Mouse (Mus musculus): Measurements from ENCODE around the gene C5ar1. TPM values are rescaled to one million over a fixed set of nuclear protein-coding genes. Genes with fewer than 3 reads are reported as not detected.

Gene C5ar1
- total and polyA plus RNA-seq, 2 experiments from 2014 or later: 1.4 TPM

DNA sequence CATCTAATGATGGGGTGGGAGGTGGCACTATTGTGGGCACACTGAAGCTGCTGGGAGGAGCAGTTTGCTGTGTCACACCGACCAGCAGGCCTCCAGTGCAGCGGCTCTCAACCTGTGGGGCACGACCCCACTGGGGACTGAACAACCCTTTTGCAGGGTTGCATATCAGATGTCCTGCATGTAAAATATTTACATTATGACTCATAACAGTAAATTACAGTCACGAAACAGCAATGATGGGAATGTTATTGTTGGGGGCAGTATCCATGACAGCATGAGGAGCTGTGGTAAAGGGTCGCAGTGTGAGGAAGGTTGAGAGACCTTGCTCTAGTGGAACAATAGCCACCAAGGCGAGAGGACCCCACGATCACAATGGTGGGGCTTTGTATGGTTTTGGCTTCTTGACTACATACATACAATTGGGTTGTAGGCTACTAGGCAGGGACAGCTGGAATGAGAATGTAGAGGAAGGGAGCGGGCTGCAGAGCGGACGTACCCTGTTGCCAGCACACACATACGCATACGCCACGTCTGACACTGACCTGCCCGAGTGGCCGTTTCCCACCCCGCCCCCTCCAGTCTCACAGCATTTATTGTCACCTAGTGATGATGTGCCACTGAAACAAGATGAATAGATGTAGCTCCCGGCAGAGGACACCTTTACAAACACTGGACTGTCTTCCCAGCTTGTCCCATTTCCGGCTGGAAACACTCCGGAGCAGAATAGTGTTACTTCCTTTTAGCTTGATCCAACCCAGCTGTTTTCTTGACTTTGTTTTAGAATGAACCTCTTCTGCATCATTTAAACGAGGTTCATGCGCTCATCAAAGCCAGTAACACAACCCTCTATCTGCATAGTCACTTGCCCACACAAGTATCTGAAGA is 50.3 kb downstream of the C5ar1 start:
- no peak for TF ChIP-seq CTCF (IDR thresholded peaks at IDR 0.05)
- H3K4me2 ChIP-seq (ENCODE audit: low read depth, low read length, poor library complexity, severe bottlenecking): no peak overlapping the region
- ATAC-seq (ENCODE audit: low FRiP score): no peak
- 93% methylated on average over 21 of the region's 21 CpGs for WGBS
- no peak for DNase-seq (ENCODE audit: low spot score)
- no peak overlapping the region for H3K27ac ChIP-seq (ENCODE audit: low read depth, low read length)
- H3K9me3 ChIP-seq (ENCODE audit: low read length): no peaks in the 10 kb centered on the region
- no peaks in the 10 kb centered on the region for H3K4me1 ChIP-seq (ENCODE audit: insufficient read depth, low read length)
- H3K4me3 ChIP-seq (ENCODE audit: low read depth, low read length): no peak overlapping the region
- H3K9ac ChIP-seq (replicated peaks; ENCODE audit: low read length, poor library complexity, severe bottlenecking): no peak overlapping the region
- no peaks in the 10 kb centered on the region for H3K27me3 ChIP-seq (ENCODE audit: insufficient read depth, low read length)
- peaks cover 72% of the 10 kb centered on the region for H3K36me3 ChIP-seq (ENCODE audit: insufficient read depth, low read length)

GRCm38 (mm10) chr7:16207496-16207895 is 51.8 kb downstream of the C5ar1 start:
- Histone ChIP-seq H3K9me3 (ENCODE audit: low read length) (no peaks in the 10 kb centered on the region), H3K27me3 (ENCODE audit: insufficient read depth, low read length) (no peaks in the 10 kb centered on the region), H3K4me2 (ENCODE audit: low read depth, low read length, poor library complexity, severe bottlenecking) (no peak overlapping the region), H3K27ac (ENCODE audit: low read depth, low read length) (no peak overlapping the region), H3K9ac (replicated peaks; ENCODE audit: low read length, poor library complexity, severe bottlenecking) (no peak overlapping the region), H3K36me3 (ENCODE audit: insufficient read depth, low read length) (peaks cover 72% of the 10 kb centered on the region), H3K4me1 (ENCODE audit: insufficient read depth, low read length) (no peaks in the 10 kb centered on the region), H3K4me3 (ENCODE audit: low read depth, low read length) (no peak overlapping the region)
- no peak for TF ChIP-seq CTCF (IDR thresholded peaks at IDR 0.05)
- WGBS: 90% methylated on average over 10 of the region's 10 CpGs
- DNase-seq (ENCODE audit: low spot score) (no peak), ATAC-seq (ENCODE audit: low FRiP score) (no peak)

DNA sequence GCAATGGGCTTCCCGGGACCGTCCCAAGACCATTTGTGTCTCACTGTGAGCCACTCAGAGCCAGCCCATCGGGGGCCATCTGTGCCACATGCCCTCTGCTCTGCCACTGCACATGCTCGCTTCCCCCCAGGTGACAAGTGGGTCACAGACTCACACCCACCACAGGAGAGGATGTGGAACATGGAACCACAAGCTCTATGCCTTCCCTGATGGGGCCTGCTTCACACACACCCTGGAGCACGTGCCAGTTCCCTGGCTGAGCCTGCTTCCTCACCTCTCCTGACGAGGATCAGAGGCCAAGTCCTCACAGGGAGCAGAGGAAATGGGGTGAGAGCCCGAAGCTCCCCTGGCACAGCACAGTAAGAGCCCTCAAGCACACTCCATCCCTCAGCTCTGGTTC is 52.3 kb downstream of the C5ar1 start:
- no peak overlapping the region for H3K4me2 ChIP-seq (ENCODE audit: low read depth, low read length, poor library complexity, severe bottlenecking)
- H3K9ac ChIP-seq (replicated peaks; ENCODE audit: low read length, poor library complexity, severe bottlenecking): no peak overlapping the region
- DNase-seq (ENCODE audit: low spot score): no peak
- H3K36me3 ChIP-seq (ENCODE audit: insufficient read depth, low read length): peaks cover 74% of the 10 kb centered on the region
- H3K4me1 ChIP-seq (ENCODE audit: insufficient read depth, low read length): no peaks in the 10 kb centered on the region
- WGBS: 90% methylated on average over 7 of the region's 7 CpGs
- H3K9me3 ChIP-seq (ENCODE audit: low read length): no peaks in the 10 kb centered on the region
- H3K27ac ChIP-seq (ENCODE audit: low read depth, low read length): no peak overlapping the region
- no peak for TF ChIP-seq CTCF (IDR thresholded peaks at IDR 0.05)
- H3K27me3 ChIP-seq (ENCODE audit: insufficient read depth, low read length): no peaks in the 10 kb centered on the region
- H3K4me3 ChIP-seq (ENCODE audit: low read depth, low read length): no peak overlapping the region
- ATAC-seq (ENCODE audit: low FRiP score): no peak

GRCm38 (mm10) chr7:16204791-16205190 is 54.5 kb downstream of the C5ar1 start:
- peaks cover 75% of the 10 kb centered on the region for H3K36me3 ChIP-seq (ENCODE audit: insufficient read depth, low read length)

GRCm38 (mm10) chr7:16203505-16203903 is 55.8 kb downstream of the C5ar1 start:
- Histone ChIP-seq H3K9ac (replicated peaks; ENCODE audit: low read length, poor library complexity, severe bottlenecking) (no peak overlapping the region), H3K9me3 (ENCODE audit: low read length) (no peaks in the 10 kb centered on the region), H3K36me3 (ENCODE audit: insufficient read depth, low read length) (peaks cover 82% of the 10 kb centered on the region), H3K4me3 (ENCODE audit: low read depth, low read length) (no peak overlapping the region), H3K27me3 (ENCODE audit: insufficient read depth, low read length) (no peaks in the 10 kb centered on the region), H3K27ac (ENCODE audit: low read depth, low read length) (no peak overlapping the region), H3K4me2 (ENCODE audit: low read depth, low read length, poor library complexity, severe bottlenecking) (no peak overlapping the region), H3K4me1 (ENCODE audit: insufficient read depth, low read length) (no peaks in the 10 kb centered on the region)
- DNase-seq (ENCODE audit: low spot score): no peak
- no peak for TF ChIP-seq CTCF (IDR thresholded peaks at IDR 0.05)
- WGBS: 95% methylated on average over 13 of the region's 13 CpGs
- ATAC-seq (ENCODE audit: low FRiP score): no peak

More at GRCm38 (mm10) chr7:16204791-16205190, 54.5 kb downstream of the C5ar1 start:
- 86% methylated on average over 9 of the region's 9 CpGs for WGBS
- no peak for TF ChIP-seq CTCF (IDR thresholded peaks at IDR 0.05)
- H3K27ac ChIP-seq (ENCODE audit: low read depth, low read length): no peak overlapping the region
- no peak overlapping the region for H3K4me2 ChIP-seq (ENCODE audit: low read depth, low read length, poor library complexity, severe bottlenecking)
- ATAC-seq (ENCODE audit: low FRiP score) (no peak), DNase-seq (ENCODE audit: low spot score) (no peak)
- H3K4me1 ChIP-seq (ENCODE audit: insufficient read depth, low read length): no peaks in the 10 kb centered on the region
- H3K4me3 ChIP-seq (ENCODE audit: low read depth, low read length): no peak overlapping the region
- no peaks in the 10 kb centered on the region for H3K9me3 ChIP-seq (ENCODE audit: low read length)
- no peaks in the 10 kb centered on the region for H3K27me3 ChIP-seq (ENCODE audit: insufficient read depth, low read length)
- no peak overlapping the region for H3K9ac ChIP-seq (replicated peaks; ENCODE audit: low read length, poor library complexity, severe bottlenecking)

DNA sequence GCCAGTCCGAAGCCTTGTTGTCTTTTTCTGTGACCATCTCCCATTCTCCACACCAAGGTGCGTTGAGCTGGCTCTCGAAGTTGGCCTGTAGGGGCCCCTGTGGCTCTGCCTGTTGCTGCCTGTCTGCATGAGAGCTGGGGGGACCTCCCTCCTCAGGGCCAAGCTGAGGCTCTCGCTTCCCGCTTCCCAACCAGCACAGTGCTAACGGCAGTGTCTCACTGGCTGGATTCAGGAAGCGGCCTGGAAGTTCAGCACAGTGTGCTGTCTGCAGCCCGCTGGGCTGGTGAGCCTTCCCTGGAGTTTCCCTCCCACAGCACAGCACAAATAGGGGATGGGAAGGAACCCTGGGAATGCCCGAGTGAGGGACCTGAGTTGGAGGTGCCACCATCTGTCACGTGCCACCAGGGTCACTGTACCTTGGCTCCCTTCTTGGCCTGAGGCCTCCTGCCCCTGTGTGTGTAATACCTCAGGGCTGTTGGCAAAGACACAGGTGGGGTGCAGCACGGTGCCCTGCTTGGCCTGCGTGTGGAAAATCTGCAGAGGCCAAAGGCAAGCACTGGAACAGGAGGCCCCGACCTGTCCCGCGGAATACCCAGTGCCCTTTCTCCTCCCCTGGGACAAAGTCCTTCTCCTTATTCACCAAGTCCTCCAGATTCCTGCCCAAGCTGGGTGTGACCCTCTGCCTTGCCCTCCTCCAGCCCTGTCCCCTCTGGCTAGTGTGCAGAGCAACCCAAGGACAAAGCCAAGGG is 56.4 kb downstream of the C5ar1 start:
- Histone ChIP-seq H3K4me1 (ENCODE audit: insufficient read depth, low read length) (no peaks in the 10 kb centered on the region), H3K27me3 (ENCODE audit: insufficient read depth, low read length) (no peaks in the 10 kb centered on the region), H3K27ac (ENCODE audit: low read depth, low read length) (no peak overlapping the region), H3K9me3 (ENCODE audit: low read length) (no peaks in the 10 kb centered on the region), H3K9ac (replicated peaks; ENCODE audit: low read length, poor library complexity, severe bottlenecking) (no peak overlapping the region), H3K4me2 (ENCODE audit: low read depth, low read length, poor library complexity, severe bottlenecking) (no peak overlapping the region), H3K36me3 (ENCODE audit: insufficient read depth, low read length) (peaks cover 85% of the 10 kb centered on the region), H3K4me3 (ENCODE audit: low read depth, low read length) (no peak overlapping the region)
- ATAC-seq (ENCODE audit: low FRiP score): no peak
- WGBS: 79% methylated on average over 15 of the region's 15 CpGs
- DNase-seq (ENCODE audit: low spot score): no peak
- TF ChIP-seq CTCF (IDR thresholded peaks at IDR 0.05): no peak
